Mouse (Mus musculus) embryonic facial prominence, embryonic 14.5 days (tissue): ENCODE measurements around the gene Tie1. TPM values are rescaled to one million over a fixed set of nuclear protein-coding genes. Genes with fewer than 3 reads are reported as not detected.
A peak's percentile ranks its signal among the peaks of the same experiment; 100 is the strongest.

Experiments used
- ATAC-seq: fragments of 200-750 bp; cut with Nextera tagmentation; 2 replicates; pipeline ENCODE4 v1.8.0; 2017; ENCODE audit warnings: low read depth, moderate number of reproducible peaks, moderate TSS enrichment
- DNase-seq: peaks from one replicate; pipeline ENCODE4 v3.0.0-alpha.2; 2015; ENCODE audit warnings: low spot score
- H3K27ac ChIP-seq: fragments of 300-500 bp; sonication (generic); replicated peaks from 2 replicates; pipeline ENCODE4 v1.5.1; 2014; ENCODE audit warnings: low read depth, mild to moderate bottlenecking, low read length, moderate library complexity
- H3K27me3 ChIP-seq: fragments of 300-500 bp; sonication (generic); replicated peaks from 2 replicates; pipeline ENCODE4 v1.6.1; 2014; ENCODE audit warnings: low read length; ENCODE audit not compliant: control insufficient read depth, insufficient read depth
- H3K36me3 ChIP-seq: fragments of 300-500 bp; sonication (generic); 2 replicates; pipeline ENCODE4 v1.6.1; 2014; ENCODE audit warnings: low read length, mixed read lengths; ENCODE audit not compliant: control insufficient read depth, insufficient read depth
- H3K4me1 ChIP-seq: fragments of 300-500 bp; sonication (generic); 2 replicates; pipeline ENCODE4 v1.6.1; 2014; ENCODE audit warnings: antibody characterized with exemption, low read length; ENCODE audit not compliant: control insufficient read depth, insufficient read depth
- H3K4me2 ChIP-seq: fragments of 300-500 bp; sonication (generic); 2 replicates; pipeline ENCODE4 v1.6.1; 2014; ENCODE audit warnings: low read depth, mild to moderate bottlenecking, low read length, moderate library complexity, mixed read lengths
- H3K4me3 ChIP-seq: fragments of 300-500 bp; sonication (generic); 2 replicates; pipeline ENCODE4 v1.5.1; 2014; ENCODE audit warnings: low read depth, mild to moderate bottlenecking, low read length
- H3K9ac ChIP-seq: fragments of 300-500 bp; sonication (generic); 2 replicates; pipeline ENCODE4 v1.6.1; 2014; ENCODE audit warnings: low read depth, mild to moderate bottlenecking, low read length, moderate library complexity, mixed read lengths
- H3K9me3 ChIP-seq: fragments of 300-500 bp; sonication (generic); 2 replicates; pipeline ENCODE4 v1.6.1; 2016; ENCODE audit warnings: low read length; ENCODE audit not compliant: control insufficient read depth
- WGBS: fragments of 180-500 bp; shearing (Covaris S2); extraction: QIAGEN DNeasy Blood & Tissue Kit; methylation state at CpG from one replicate; pipeline ENCODE4 v1.1.7; 2014; 5-methylcytosine and 5-hydroxymethylcytosine counted together
- polyA plus RNA-seq: library from polyadenylated mRNA; unstranded; fragments of >200 nt; fragmentation: Nextera tagmentation; extraction: Ambion mirVana; gene quantifications from 2 replicates; pipeline ENCODE4 v1.2.1, GENCODE M21; 2014

Tie1 gene
- polyA plus RNA-seq, 1 experiment from 2014 or later, result 22.3 TPM

DNA sequence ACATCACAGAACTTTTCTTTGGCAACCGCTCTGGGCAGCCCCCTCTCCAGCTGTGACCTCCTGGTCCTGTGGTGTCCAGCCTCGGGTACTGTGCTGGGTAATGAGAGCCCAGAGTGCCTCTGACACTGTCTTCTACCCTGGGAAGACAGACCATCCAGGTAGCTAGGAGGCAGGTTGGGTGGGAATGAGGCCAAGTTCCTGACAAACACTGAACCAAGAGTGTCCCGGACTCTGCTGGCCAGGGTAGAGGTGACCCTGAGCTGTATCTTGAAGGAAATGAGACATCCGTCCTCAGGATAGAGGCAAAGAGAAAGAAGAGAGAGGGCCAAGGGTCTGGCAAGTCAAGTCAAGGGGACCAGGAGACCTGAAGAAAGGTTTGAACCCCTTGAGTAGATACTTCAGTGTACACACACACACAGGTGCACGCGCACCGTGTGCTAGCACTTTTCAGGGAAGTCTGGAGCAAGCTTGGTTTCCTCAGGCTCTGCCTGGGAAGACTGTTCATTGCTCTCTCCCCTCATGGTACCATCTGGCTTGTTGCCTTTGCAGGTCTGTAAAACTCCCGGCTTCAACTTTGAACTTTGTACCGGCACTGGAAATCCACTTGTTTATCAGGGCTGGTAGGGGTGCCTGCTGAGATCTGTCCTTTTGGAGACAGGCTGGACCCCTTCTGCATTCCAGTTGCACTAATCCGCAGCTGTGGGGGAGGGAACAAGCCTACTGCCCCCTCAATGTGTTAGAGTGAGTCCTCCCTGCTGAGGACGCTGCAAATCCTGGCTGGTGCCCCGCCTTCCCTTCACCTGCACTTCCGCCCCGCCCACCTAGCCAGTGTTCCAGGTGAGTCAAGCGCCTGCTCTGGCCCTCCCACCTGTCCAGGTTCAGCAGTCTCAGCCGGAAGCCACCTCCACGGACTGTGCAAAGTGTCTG, 36.8 kb upstream of the Tie1 start, which contains the start of gene 2610528J11Rik:
Gene 2610528J11Rik (plus strand): TSS at position 592 of the 927 bp plus-strand sequence.
- Histone ChIP-seq H3K9ac (no peak within 1 kb of the TSS), H3K27ac (no peak within 1 kb of the TSS), H3K4me1 (peaks cover 4% of the 10 kb centered on the region; the same call in 1 of the 2 replicates), H3K9me3 (no peaks in the 10 kb centered on the region), H3K4me2 (peak within 1 kb of the TSS; percentile 35), H3K4me3 (peak within 1 kb of the TSS; percentile 17), H3K36me3 (no peaks in the 10 kb centered on the region), H3K27me3 (no peaks in the 10 kb centered on the region)
- peak; percentile 53; the same call in 1 of the 2 replicates for ATAC-seq
- 31% methylated on average over 17 of the region's 17 CpGs for WGBS
- peak; percentile 62 for DNase-seq

DNA sequence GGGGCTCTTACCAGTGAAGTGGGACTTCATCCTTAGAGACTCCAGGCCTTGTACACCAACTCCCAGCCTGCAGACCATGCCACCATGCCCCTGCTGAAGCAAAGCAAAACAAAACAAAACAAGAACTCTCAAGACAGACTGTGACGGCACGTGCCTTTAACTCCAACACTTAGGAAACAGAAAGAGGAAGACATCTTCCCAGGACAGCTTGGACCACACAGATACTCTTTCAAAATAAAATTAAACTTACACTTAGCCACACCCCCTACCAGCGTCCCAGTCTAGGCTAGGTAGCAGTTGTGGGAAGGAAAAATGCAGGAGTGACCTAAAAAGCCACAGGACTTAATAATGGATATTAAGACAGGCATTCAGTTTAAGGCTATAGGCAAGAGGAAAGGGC, 35.9 kb upstream of the Tie1 start:
- Histone ChIP-seq H3K9ac (no peak overlapping the region), H3K36me3 (no peaks in the 10 kb centered on the region), H3K27me3 (no peaks in the 10 kb centered on the region), H3K4me3 (no peak overlapping the region), H3K9me3 (no peaks in the 10 kb centered on the region), H3K27ac (no peak overlapping the region), H3K4me2 (no peak overlapping the region), H3K4me1 (peaks cover 4% of the 10 kb centered on the region; the same call in 1 of the 2 replicates)
- ATAC-seq (no peak), DNase-seq (no peak)
- 82% methylated on average over 3 of the region's 3 CpGs for WGBS

DNA sequence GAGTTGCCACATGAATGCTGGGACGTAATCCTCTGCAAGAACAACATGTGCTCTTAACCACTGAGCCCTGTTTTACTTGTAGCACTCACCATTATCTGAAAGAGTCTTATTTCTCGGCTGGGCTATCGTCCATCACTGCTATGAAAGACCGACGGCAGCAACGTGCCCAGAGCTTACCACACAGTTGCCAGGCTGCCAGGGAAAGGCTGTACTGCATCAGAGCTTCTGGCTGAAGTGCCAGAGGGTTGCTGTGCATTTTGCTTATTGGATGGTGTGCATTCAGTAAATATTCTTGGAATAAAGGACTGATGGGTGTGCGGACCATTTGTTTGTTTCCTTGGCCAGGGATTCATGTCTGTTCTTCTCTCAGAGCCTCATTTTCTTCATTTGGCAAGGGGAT, 34.1 kb upstream of the Tie1 start:
- Histone ChIP-seq H3K4me1 (peaks cover 4% of the 10 kb centered on the region; the same call in 1 of the 2 replicates), H3K27ac (no peak overlapping the region), H3K4me2 (no peak overlapping the region), H3K4me3 (no peak overlapping the region), H3K36me3 (no peaks in the 10 kb centered on the region), H3K9me3 (no peaks in the 10 kb centered on the region), H3K9ac (no peak overlapping the region), H3K27me3 (no peaks in the 10 kb centered on the region)
- ATAC-seq (no peak), DNase-seq (no peak)
- 69% methylated on average over 7 of the region's 7 CpGs for WGBS

- DNase-seq (no peak), ATAC-seq (no peak)
- Histone ChIP-seq H3K4me1 (peaks cover 4% of the 10 kb centered on the region; the same call in 1 of the 2 replicates), H3K4me2 (no peak overlapping the region), H3K27me3 (no peaks in the 10 kb centered on the region), H3K9ac (no peak overlapping the region), H3K27ac (no peak overlapping the region), H3K4me3 (no peak overlapping the region), H3K36me3 (no peaks in the 10 kb centered on the region), H3K9me3 (no peaks in the 10 kb centered on the region)
- 82% methylated on average over 7 of the region's 7 CpGs for whole genome bisulfite sequencing
These were observed 32.4 kb upstream of the Tie1 start for GRCm38 (mm10) chr4:118522248-118522647.

DNA sequence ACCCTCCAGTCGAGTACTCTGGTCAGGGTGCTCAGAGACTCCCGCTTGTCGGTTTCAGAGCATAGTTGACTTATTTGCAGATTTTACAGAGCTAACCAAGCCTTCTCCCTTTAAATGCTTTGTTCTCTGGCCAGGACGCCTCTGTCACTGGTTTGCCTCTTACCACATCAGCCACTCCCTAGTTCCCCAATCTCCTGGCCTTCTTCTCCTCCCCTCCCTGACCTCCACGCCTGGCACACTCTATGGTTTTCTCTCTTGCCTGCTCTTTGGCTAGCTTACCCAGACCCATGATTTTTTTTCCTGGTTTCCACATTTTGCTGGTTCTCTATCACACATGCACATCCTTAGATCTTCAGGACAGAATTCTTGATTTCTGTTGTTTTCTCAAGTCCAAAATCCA, 28.3 kb upstream of the Tie1 start:
- H3K4me2 ChIP-seq, result no peak overlapping the region
- DNase-seq, result no peak
- 66% methylated on average over 5 of the region's 5 CpGs for WGBS
- no peak for ATAC-seq
- 0 out of 2 replicates have a peak, but pooled peaks cover 4% of the 10 kb centered on the region for H3K4me1 ChIP-seq
- H3K36me3 ChIP-seq, result no peaks in the 10 kb centered on the region
- no peak overlapping the region for H3K9ac ChIP-seq
- H3K27ac ChIP-seq, result no peak overlapping the region
- no peaks in the 10 kb centered on the region for H3K27me3 ChIP-seq
- no peaks in the 10 kb centered on the region for H3K9me3 ChIP-seq
- no peak overlapping the region for H3K4me3 ChIP-seq

DNA sequence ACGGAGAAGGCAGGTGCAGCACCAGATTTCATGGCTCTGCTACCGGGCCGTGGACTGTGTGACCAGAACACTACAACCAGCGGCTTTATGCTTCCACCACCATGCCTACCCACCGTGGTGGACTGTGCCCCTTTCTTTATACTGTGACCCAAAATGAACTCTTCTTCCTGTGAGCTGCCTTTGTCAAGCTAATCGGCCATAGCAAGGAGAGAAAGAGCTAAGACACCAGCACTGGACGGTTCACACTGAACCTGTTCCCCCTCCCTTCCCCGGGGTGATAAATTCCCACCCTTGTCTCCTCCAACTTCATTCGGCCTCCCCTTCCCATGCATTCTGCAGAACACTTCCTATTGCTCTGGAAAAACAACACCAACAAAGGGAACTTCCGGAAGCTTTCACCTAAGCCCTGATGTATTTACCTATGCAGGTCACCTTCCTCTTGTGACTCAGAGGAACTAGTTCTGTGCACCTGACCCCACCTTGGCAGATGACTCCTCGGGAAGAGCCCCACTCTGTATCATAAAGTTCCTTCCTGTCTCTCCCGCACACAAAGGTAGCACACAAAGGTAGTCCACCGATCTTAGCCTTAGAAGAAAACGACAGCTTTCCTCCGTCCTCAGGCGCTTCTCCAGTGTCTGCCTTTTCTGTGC, 27.8 kb upstream of the Tie1 start:
- Histone ChIP-seq H3K9ac (no peak overlapping the region), H3K36me3 (no peaks in the 10 kb centered on the region), H3K4me1 (0 out of 2 replicates have a peak, but pooled peaks cover 4% of the 10 kb centered on the region), H3K4me2 (no peak overlapping the region), H3K9me3 (no peaks in the 10 kb centered on the region), H3K27me3 (no peaks in the 10 kb centered on the region), H3K27ac (no peak overlapping the region), H3K4me3 (no peak overlapping the region)
- 40% methylated on average over 16 of the region's 16 CpGs for WGBS
- ATAC-seq, result no peak
- no peak for DNase-seq

- Histone ChIP-seq H3K4me2 (no peak overlapping the region), H3K27me3 (no peaks in the 10 kb centered on the region), H3K36me3 (no peaks in the 10 kb centered on the region), H3K27ac (no peak overlapping the region), H3K4me1 (0 out of 2 replicates have a peak, but pooled peaks cover 4% of the 10 kb centered on the region), H3K9me3 (no peaks in the 10 kb centered on the region), H3K9ac (no peak overlapping the region), H3K4me3 (no peak overlapping the region)
- DNase-seq, result no peak
- WGBS, result 12% methylated on average over 20 of the region's 20 CpGs
- no peak for ATAC-seq
These were observed 27.0 kb upstream of the Tie1 start for GRCm38 (mm10) chr4:118516699-118517496.

DNA sequence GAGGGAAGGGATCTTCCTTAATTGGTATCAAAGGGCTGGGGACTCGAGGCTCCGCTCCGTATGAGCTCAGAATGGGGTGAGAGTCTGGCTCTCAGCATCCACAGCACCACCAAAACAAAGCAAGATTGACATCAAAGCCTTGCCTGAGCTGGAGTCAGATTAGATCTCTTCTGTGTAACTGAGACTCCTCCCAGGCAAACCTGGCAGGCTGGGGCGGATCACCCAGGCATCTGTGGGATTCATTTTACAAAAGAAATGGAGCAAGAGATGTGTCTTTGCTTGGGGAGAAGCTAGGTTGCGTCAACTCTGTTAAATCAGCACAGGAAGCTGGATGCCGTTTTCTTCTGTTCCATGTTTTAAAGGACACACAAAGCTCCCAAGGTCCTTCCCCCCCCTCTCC, 19.2 kb upstream of the Tie1 start:
- Histone ChIP-seq H3K9ac (no peak overlapping the region), H3K9me3 (no peaks in the 10 kb centered on the region), H3K4me2 (no peak overlapping the region), H3K36me3 (no peaks in the 10 kb centered on the region), H3K27me3 (no peaks in the 10 kb centered on the region), H3K4me3 (no peak overlapping the region), H3K27ac (no peak overlapping the region), H3K4me1 (no peaks in the 10 kb centered on the region)
- WGBS, result 12% methylated on average over 6 of the region's 6 CpGs
- ATAC-seq, result peak; percentile 65; the same call in 1 of the 2 replicates
- DNase-seq, result peak; percentile 74
